Mouse (Mus musculus) kidney, embryonic 14.5 days (tissue): Measurements from ENCODE around the gene Olfr99. TPM values are rescaled to one million over a fixed set of nuclear protein-coding genes. Genes with fewer than 3 reads are reported as not detected.
"Not testable (repeated sequence)": the region's sequence is repeated elsewhere in the genome, so short reads cannot be mapped to it uniquely, and the experiment has no call there.

Source experiments
- ATAC-seq: fragments of 200-750 bp; cut with Nextera tagmentation; 2 replicates; pipeline ENCODE4 v1.8.0; 2017; ENCODE audit warnings: moderate number of reproducible peaks, mild to moderate bottlenecking, moderate TSS enrichment, moderate library complexity; ENCODE audit not compliant: low FRiP score, low TSS enrichment
- H3K27ac ChIP-seq: fragments of 300-500 bp; sonication (generic); 2 replicates; pipeline ENCODE4 v1.5.1; 2014; ENCODE audit warnings: low read depth, mild to moderate bottlenecking, low read length, moderate library complexity, mixed read lengths
- H3K27me3 ChIP-seq: fragments of 300-500 bp; sonication (generic); 2 replicates; pipeline ENCODE4 v1.6.1; 2014; ENCODE audit warnings: mild to moderate bottlenecking, low read length; ENCODE audit not compliant: control insufficient read depth, insufficient read depth
- H3K36me3 ChIP-seq: fragments of 300-500 bp; sonication (generic); 2 replicates; pipeline ENCODE4 v1.6.1; 2014; ENCODE audit warnings: low read length, mixed read lengths; ENCODE audit not compliant: control insufficient read depth, insufficient read depth
- H3K4me1 ChIP-seq: fragments of 300-500 bp; sonication (generic); 2 replicates; pipeline ENCODE4 v1.6.1; 2014; ENCODE audit warnings: low read length, mixed read lengths; ENCODE audit not compliant: control insufficient read depth, insufficient read depth
- H3K4me2 ChIP-seq: fragments of 300-500 bp; sonication (generic); replicated peaks from 2 replicates; pipeline ENCODE4 v1.6.1; 2014; ENCODE audit warnings: low read depth, mild to moderate bottlenecking, low read length
- H3K4me3 ChIP-seq: fragments of 300-500 bp; sonication (generic); 2 replicates; pipeline ENCODE4 v1.5.1; 2014; ENCODE audit warnings: mild to moderate bottlenecking, low read length
- H3K9ac ChIP-seq: fragments of 300-500 bp; sonication (generic); 2 replicates; pipeline ENCODE4 v1.6.1; 2014; ENCODE audit warnings: low read depth, mild to moderate bottlenecking, low read length, moderate library complexity
- H3K9me3 ChIP-seq: fragments of 300-500 bp; sonication (generic); 2 replicates; pipeline ENCODE4 v1.6.1; 2016; ENCODE audit warnings: low read length; ENCODE audit not compliant: control insufficient read depth
- WGBS: fragments of 180-500 bp; shearing (Covaris S2); extraction: QIAGEN DNeasy Blood & Tissue Kit; methylation state at CpG from one replicate; pipeline ENCODE4 v1.1.7; 2014; 5-methylcytosine and 5-hydroxymethylcytosine counted together
- polyA plus RNA-seq: library from polyadenylated mRNA; unstranded; fragments of >200 nt; fragmentation: Nextera tagmentation; extraction: Ambion mirVana; gene quantifications from 2 replicates; pipeline ENCODE4 v1.2.1, GENCODE M21; 2014

The Olfr99 gene
- polyA plus RNA-seq, 1 experiment from 2014 or later = not detected

- Histone ChIP-seq H3K9ac (peak within 1 kb of the TSS; percentile 40; the same call in 1 of the 2 replicates), H3K4me1 (no peaks in the 10 kb centered on the region), H3K4me3 (peak within 1 kb of the TSS; percentile 50), H3K4me2 (peak within 1 kb of the TSS; percentile 88), H3K9me3 (no peaks in the 10 kb centered on the region), H3K36me3 (no peaks in the 10 kb centered on the region), H3K27me3 (no peaks in the 10 kb centered on the region; the same call in 1 of the 2 replicates), H3K27ac (no peak within 1 kb of the TSS)
- ATAC-seq = peak; percentile 99
- 5% methylated on average over 26 of the region's 26 CpGs for WGBS
Measured at GRCm38 (mm10) chr17:37270058-37270701, 13.1 kb downstream of the Olfr99 start, which contains the start of gene H2-M3. H2-M3 (plus strand) TSS chr17:37270220.

DNA sequence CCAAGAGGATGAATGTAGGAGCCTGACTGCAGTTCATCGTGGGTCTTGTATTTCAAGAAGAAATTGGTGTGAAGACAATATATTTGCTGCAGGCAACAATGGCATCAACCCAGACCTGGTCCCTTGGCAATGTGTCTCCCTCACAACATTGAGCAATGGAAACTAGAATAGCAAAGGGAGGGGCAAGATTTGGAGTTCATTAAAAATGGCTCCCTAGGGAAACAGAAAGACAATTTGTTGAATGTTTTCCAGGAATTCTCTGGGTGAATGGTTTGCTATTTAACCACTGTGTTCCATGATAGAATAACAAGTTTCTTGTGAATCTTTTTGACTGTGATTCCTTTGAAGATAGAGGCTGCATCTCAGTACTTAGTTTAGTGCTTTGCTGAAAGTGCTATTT is 19.6 kb downstream of the Olfr99 start, which contains the start of gene Olfr98:
TSS of gene Olfr98 (minus strand) at position 124 of the 400 bp plus-strand sequence.
- H3K4me2 ChIP-seq = no peak within 1 kb of the TSS

DNA sequence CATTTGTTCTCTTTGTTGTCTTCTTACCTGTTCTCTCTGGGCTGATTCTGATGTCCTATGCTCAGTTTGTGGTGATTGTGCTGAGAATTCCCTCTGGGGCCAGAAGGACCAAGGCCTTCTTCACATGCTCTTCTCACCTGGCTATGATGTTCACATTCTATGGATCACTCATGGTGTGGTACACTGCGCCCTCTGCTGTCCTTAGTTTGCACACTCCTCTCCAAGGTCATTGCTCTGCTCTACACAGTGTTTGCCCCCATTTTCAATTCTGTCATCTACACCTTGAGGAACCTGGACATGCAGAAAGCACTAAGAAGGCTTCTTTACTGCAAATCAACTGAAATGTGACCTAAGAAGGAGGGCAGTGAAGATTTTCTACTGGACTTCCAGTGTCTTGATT is 32.7 kb downstream of the Olfr99 start:
- no peak for ATAC-seq
- no peaks in the 10 kb centered on the region for H3K36me3 ChIP-seq
- H3K27me3 ChIP-seq = no peaks in the 10 kb centered on the region
- H3K27ac ChIP-seq = no peak overlapping the region
- WGBS = 17% methylated on average over 1 of the region's 1 CpGs
- no peaks in the 10 kb centered on the region for H3K9me3 ChIP-seq
- no peaks in the 10 kb centered on the region for H3K4me1 ChIP-seq
- H3K4me2 ChIP-seq = no peak overlapping the region
- no peak overlapping the region for H3K9ac ChIP-seq
- no peak overlapping the region for H3K4me3 ChIP-seq

More for the DNA sequence above, 19.6 kb downstream of the Olfr99 start, which contains the start of gene Olfr98:
- Histone ChIP-seq H3K27ac (no peak within 1 kb of the TSS), H3K27me3 (no peaks in the 10 kb centered on the region; the same call in 1 of the 2 replicates), H3K9ac (no peak within 1 kb of the TSS), H3K36me3 (no peaks in the 10 kb centered on the region), H3K4me3 (no peak within 1 kb of the TSS), H3K4me1 (no peaks in the 10 kb centered on the region), H3K9me3 (no peaks in the 10 kb centered on the region)
- ATAC-seq = no peak
- 89% methylated on average over 1 of the region's 1 CpGs for WGBS

GRCm38 (mm10) chr17:37249460-37249859 is 33.8 kb downstream of the Olfr99 start:
- Histone ChIP-seq H3K9me3 (no peaks in the 10 kb centered on the region), H3K9ac (no peak overlapping the region), H3K4me3 (no peak overlapping the region), H3K27me3 (no peaks in the 10 kb centered on the region), H3K36me3 (no peaks in the 10 kb centered on the region), H3K4me2 (no peak overlapping the region), H3K4me1 (no peaks in the 10 kb centered on the region), H3K27ac (no peak overlapping the region)
- no peak for ATAC-seq

GRCm38 (mm10) chr17:37246715-37247114 is 36.5 kb downstream of the Olfr99 start:
- Histone ChIP-seq H3K27me3 (no peaks in the 10 kb centered on the region), H3K9me3 (no peaks in the 10 kb centered on the region), H3K4me3 (no peak overlapping the region), H3K36me3 (no peaks in the 10 kb centered on the region), H3K9ac (no peak overlapping the region), H3K4me1 (no peaks in the 10 kb centered on the region), H3K27ac (no peak overlapping the region), H3K4me2 (no peak overlapping the region)
- 29% methylated on average over 5 of the region's 5 CpGs for WGBS
- peak; percentile 85; the same call in 1 of the 2 replicates for ATAC-seq

DNA sequence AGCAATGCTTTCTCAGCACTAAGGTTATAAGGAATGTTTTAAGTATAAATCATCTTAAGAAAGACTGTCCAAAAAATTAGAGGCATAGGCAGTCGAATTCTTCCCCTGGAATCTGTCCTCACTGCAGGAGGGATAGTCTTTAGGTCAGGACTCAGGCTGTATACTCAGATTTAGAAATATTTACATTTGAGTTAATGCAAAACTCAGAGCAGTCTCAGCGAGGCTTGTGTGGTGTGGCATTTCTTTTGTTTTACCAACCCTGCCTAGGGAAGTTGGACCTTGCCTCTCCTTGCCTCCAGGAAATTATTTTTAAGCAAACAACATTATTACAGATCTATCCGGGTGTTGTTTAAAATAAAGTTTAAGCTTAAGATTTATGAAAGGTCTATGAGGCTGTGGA is 41.1 kb downstream of the Olfr99 start:
- H3K27me3 ChIP-seq = no peaks in the 10 kb centered on the region
- H3K4me3 ChIP-seq = no peak overlapping the region
- no peak overlapping the region for H3K4me2 ChIP-seq
- H3K27ac ChIP-seq = no peak overlapping the region
- no peaks in the 10 kb centered on the region for H3K36me3 ChIP-seq
- WGBS = 51% methylated on average over 3 of the region's 3 CpGs
- H3K9ac ChIP-seq = no peak overlapping the region
- ATAC-seq = no peak
- no peaks in the 10 kb centered on the region for H3K4me1 ChIP-seq
- peaks cover 6% of the 10 kb centered on the region; the same call in 1 of the 2 replicates for H3K9me3 ChIP-seq

DNA sequence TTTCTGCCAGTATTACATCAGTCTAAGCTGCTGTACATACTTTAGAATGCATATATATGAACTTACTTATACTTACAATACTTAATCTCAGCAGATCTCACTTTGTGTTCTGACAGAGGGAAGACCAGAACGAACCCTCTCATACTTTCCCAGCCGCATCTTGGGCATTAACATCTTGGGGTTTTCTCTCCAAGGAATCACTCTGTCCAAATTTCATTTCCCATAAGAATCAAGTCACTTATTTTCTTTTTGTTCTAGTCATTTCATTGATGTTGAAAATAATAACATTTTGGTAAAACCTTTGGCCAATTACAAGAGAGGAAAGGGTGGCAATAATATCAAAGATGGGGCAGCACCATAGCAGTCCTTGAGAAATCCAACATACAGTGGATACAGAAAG is 46.0 kb downstream of the Olfr99 start, which contains the start of gene Olfr97:
TSS of gene Olfr97 (minus strand) at position 101 of the 400 bp plus-strand sequence.
- H3K9me3 ChIP-seq, H3K36me3 ChIP-seq, H3K27ac ChIP-seq, H3K4me3 ChIP-seq, H3K27me3 ChIP-seq, ATAC-seq, H3K4me1 ChIP-seq, H3K4me2 ChIP-seq, H3K9ac ChIP-seq: not testable (repeated sequence)
- 85% methylated on average over 2 of the region's 2 CpGs for WGBS

Other genes starting within 250 kb of the Olfr99 start
- gene Gabbr1, start 237.5 kb downstream of the Olfr99 start, polyA plus RNA-seq = 8.1 and 11.6 TPM in 2 replicates
- gene Olfr90, start 195.0 kb downstream of the Olfr99 start, polyA plus RNA-seq = not detected in 2 replicates
- gene Olfr91, start 185.2 kb downstream of the Olfr99 start, polyA plus RNA-seq = not detected in 2 replicates
- not detected in 2 replicates for gene Olfr92, start 163.4 kb downstream of the Olfr99 start, polyA plus RNA-seq
- gene Olfr93, start 122.0 kb downstream of the Olfr99 start, polyA plus RNA-seq = not detected in 2 replicates
- gene Ubd, start 89.6 kb downstream of the Olfr99 start, polyA plus RNA-seq = not detected in 2 replicates
- not detected in 2 replicates for gene Olfr94, start 82.5 kb downstream of the Olfr99 start, polyA plus RNA-seq
- not detected in 2 replicates for gene Olfr95, start 70.3 kb downstream of the Olfr99 start, polyA plus RNA-seq
- gene Olfr96, start 63.3 kb downstream of the Olfr99 start, polyA plus RNA-seq = not detected in 2 replicates
- not detected in 2 replicates for gene Olfr97, start 46.1 kb downstream of the Olfr99 start, polyA plus RNA-seq
- not detected in 2 replicates for gene Olfr98, start 19.7 kb downstream of the Olfr99 start, polyA plus RNA-seq
- 1.1 and 1.3 TPM in 2 replicates for gene H2-M3, start 13.2 kb downstream of the Olfr99 start, polyA plus RNA-seq
- not detected in 2 replicates for gene Olfr101, start 20.9 kb upstream of the Olfr99 start, polyA plus RNA-seq
- not detected in 2 replicates for gene Olfr102, start 33.6 kb upstream of the Olfr99 start, polyA plus RNA-seq
- gene Olfr103, start 56.2 kb upstream of the Olfr99 start, polyA plus RNA-seq = not detected in 2 replicates
- gene Olfr104-ps, start 76.1 kb upstream of the Olfr99 start, polyA plus RNA-seq = not detected in 2 replicates
- not detected in 2 replicates for gene Olfr105-ps, start 95.6 kb upstream of the Olfr99 start, polyA plus RNA-seq
- not detected in 2 replicates for gene Olfr106-ps, start 106.9 kb upstream of the Olfr99 start, polyA plus RNA-seq
- not detected in 2 replicates for gene Olfr107, start 115.8 kb upstream of the Olfr99 start, polyA plus RNA-seq
- not detected in 2 replicates for gene Olfr108, start 162.0 kb upstream of the Olfr99 start, polyA plus RNA-seq
- not detected in 2 replicates for gene Olfr109, start 175.5 kb upstream of the Olfr99 start, polyA plus RNA-seq
- not detected in 2 replicates for gene H2-M2, start 200.1 kb upstream of the Olfr99 start, polyA plus RNA-seq
- not detected in 2 replicates for gene Olfr110, start 209.0 kb upstream of the Olfr99 start, polyA plus RNA-seq
- gene Olfr111, start 224.6 kb upstream of the Olfr99 start, polyA plus RNA-seq = not detected in 2 replicates